In genomic region chr16:94240190-94240589, GRCm38 (mm10) we compare ENCODE assay signal across 21 mouse cellular contexts.
DNase-seq lines count a peak whose midpoint lies in the region; ATAC-seq and TF ChIP-seq lines count a peak whose summit lies in the region.
"Had no signal": no experiment of that assay in that cellular context is flagged by ENCODE, and none has a peak within 500 bp of the region (broad histone marks: within the 10 kb centered on the region; RNA-seq: fewer than 3 reads in every experiment).

No protein-coding gene starts in this region.

- no peaks in the 10 kb centered on the region for H3K4me1 ChIP-seq in kidney, postnatal 0 days (replicated peaks; ENCODE audit: insufficient read depth, low read length)
- H3K4me1 ChIP-seq: stomach, embryonic 15.5 days had no signal

- WGBS in kidney, postnatal 0 days: 26% methylated on average over 2 of the region's 2 CpGs

- no peaks in the 10 kb centered on the region for H3K36me3 ChIP-seq in kidney, postnatal 0 days (ENCODE audit: insufficient read depth, low read length)
- H3K36me3 ChIP-seq: forebrain, embryonic 10.5 days; hindbrain, embryonic 10.5 days; kidney, embryonic 15.5 days; limb, embryonic 10.5 days; stomach, embryonic 15.5 days had no signal

- DNase-seq in kidney, postnatal 0 days (ENCODE audit: low spot score): no peak
- no peak for DNase-seq in kidney, adult 11 months
- peak; percentile 41 for DNase-seq in thymus, postnatal 0 days (ENCODE audit: low spot score)
- no peak for DNase-seq in thymus, postnatal 36 days
- DNase-seq in induced T-regulatory cell, adult 2 months (ENCODE audit: low read depth): peak; percentile 78
- DNase-seq in cerebellum, adult 8-10 months: no peak
- DNase-seq in cerebellum, postnatal 4 days (ENCODE audit: low spot score in 2 of 2): no peak
- DNase-seq in adrenal gland, postnatal 4 days (ENCODE audit: low spot score in 2 of 2): no peak
- DNase-seq: adrenal gland, postnatal 10 days; cerebellum, adult 2 months; gastrocnemius, postnatal 10 days; heart, adult 2 months; right cerebral cortex, postnatal 4 days; thymus, postnatal 25 days had no signal

- TF ChIP-seq CTCF in kidney, postnatal 0 days (IDR thresholded peaks at IDR 0.05; ENCODE audit: low read depth): 0 out of 2 replicates have a peak, but pooled peaks have one; percentile 21

- H3K27ac ChIP-seq in kidney, postnatal 0 days: no peak overlapping the region
- H3K27ac ChIP-seq: forebrain, embryonic 10.5 days; heart, adult 2 months; hindbrain, embryonic 10.5 days; kidney, embryonic 15.5 days; limb, embryonic 10.5 days; stomach, embryonic 15.5 days had no signal

- H3K9me3 ChIP-seq in kidney, postnatal 0 days (replicated peaks; ENCODE audit: low read length): no peaks in the 10 kb centered on the region
- H3K9me3 ChIP-seq: forebrain, embryonic 10.5 days; hindbrain, embryonic 10.5 days; kidney, embryonic 15.5 days; limb, embryonic 10.5 days; stomach, embryonic 15.5 days had no signal

- H3K4me2 ChIP-seq in kidney, postnatal 0 days (ENCODE audit: low read length): no peak overlapping the region
- H3K4me2 ChIP-seq: kidney, embryonic 15.5 days; liver, embryonic 11.5 days; midbrain, embryonic 11.5 days; stomach, embryonic 15.5 days had no signal

- H3K4me3 ChIP-seq in kidney, postnatal 0 days (replicated peaks; ENCODE audit: low read depth, low read length): no peak overlapping the region
- H3K4me3 ChIP-seq: forebrain, embryonic 10.5 days; heart, adult 2 months; hindbrain, embryonic 10.5 days; kidney, embryonic 15.5 days; limb, embryonic 10.5 days; stomach, embryonic 15.5 days had no signal

- ATAC-seq in kidney, postnatal 0 days (replicated peaks; ENCODE audit: low FRiP score, low read depth): no peak

- H3K27me3 ChIP-seq in kidney, postnatal 0 days (ENCODE audit: insufficient read depth, low read length): no peaks in the 10 kb centered on the region
- H3K27me3 ChIP-seq: kidney, embryonic 15.5 days; stomach, embryonic 15.5 days had no signal

- no peak overlapping the region for H3K9ac ChIP-seq in kidney, postnatal 0 days (ENCODE audit: low read depth, low read length)
- H3K9ac ChIP-seq: kidney, embryonic 15.5 days; stomach, embryonic 15.5 days had no signal

Comparison
In these comparisons a context has a peak if more than half of its experiments do, and no peak if none do; other contexts are left out.
1. DNase-seq: peak in thymus, postnatal 0 days (single experiment) and induced T-regulatory cell, adult 2 months (single experiment); none in kidney, postnatal 0 days (single experiment), kidney, adult 11 months (single experiment), thymus, postnatal 36 days (0 of 2), cerebellum, adult 8-10 months (single experiment), cerebellum, postnatal 4 days (0 of 2) and adrenal gland, postnatal 4 days (0 of 2).